Mouse (Mus musculus): ENCODE results near the gene Dnaja3.

The Dnaja3 gene

GRCm38 (mm10) chr16:4642190-4642589, 2.4 kb downstream of the Dnaja3 start:
- no peak for DNase-seq (ENCODE audit: low spot score)

GRCm38 (mm10) chr16:4642937-4643336, 3.1 kb downstream of the Dnaja3 start:
- DNase-seq (ENCODE audit: low spot score): no peak

- peak; percentile 84 for DNase-seq (ENCODE audit: low spot score)
These were observed 4.1 kb downstream of the Dnaja3 start for GRCm38 (mm10) chr16:4643670-4644419.

- no peak for DNase-seq (ENCODE audit: low spot score)
These were observed 6.1 kb downstream of the Dnaja3 start for GRCm38 (mm10) chr16:4645867-4646266.

GRCm38 (mm10) chr16:4646831-4647230, 7.0 kb downstream of the Dnaja3 start:
- no peak for DNase-seq (ENCODE audit: low spot score)

- DNase-seq (ENCODE audit: low spot score): peak; percentile 60
These were observed 7.9 kb downstream of the Dnaja3 start for GRCm38 (mm10) chr16:4647651-4648141.

GRCm38 (mm10) chr16:4648416-4649023, 8.7 kb downstream of the Dnaja3 start:
- no peak for DNase-seq (ENCODE audit: low spot score)

- DNase-seq (ENCODE audit: low spot score): no peak
These were observed 9.4 kb downstream of the Dnaja3 start for GRCm38 (mm10) chr16:4649211-4649610.

GRCm38 (mm10) chr16:4649692-4650091, 9.9 kb downstream of the Dnaja3 start:
- DNase-seq (ENCODE audit: low spot score): no peak

- DNase-seq (ENCODE audit: low spot score): no peak
These were observed 10.4 kb downstream of the Dnaja3 start for GRCm38 (mm10) chr16:4650161-4650560.

GRCm38 (mm10) chr16:4651081-4651480, 11.3 kb downstream of the Dnaja3 start:
- DNase-seq (ENCODE audit: low spot score): no peak

GRCm38 (mm10) chr16:4651624-4652023, 11.8 kb downstream of the Dnaja3 start:
- peak; percentile 67 for DNase-seq (ENCODE audit: low spot score)

- peak; percentile 75 for DNase-seq (ENCODE audit: low spot score)
These were observed 13.1 kb downstream of the Dnaja3 start for GRCm38 (mm10) chr16:4652707-4653416.

- no peak for DNase-seq (ENCODE audit: low spot score)
These were observed 14.9 kb downstream of the Dnaja3 start for GRCm38 (mm10) chr16:4654706-4655105.

- no peak for DNase-seq (ENCODE audit: low spot score)
These were observed 15.5 kb downstream of the Dnaja3 start for GRCm38 (mm10) chr16:4655251-4655734.

- peak; percentile 49 for DNase-seq (ENCODE audit: low spot score)
These were observed 16.2 kb downstream of the Dnaja3 start for GRCm38 (mm10) chr16:4655764-4656570.

GRCm38 (mm10) chr16:4656571-4657081, 16.8 kb downstream of the Dnaja3 start:
- DNase-seq (ENCODE audit: low spot score): no peak

GRCm38 (mm10) chr16:4658781-4659245, 19.0 kb downstream of the Dnaja3 start:
- peak; percentile 65 for DNase-seq (ENCODE audit: low spot score)

- no peak for DNase-seq (ENCODE audit: low spot score)
These were observed 19.5 kb downstream of the Dnaja3 start for GRCm38 (mm10) chr16:4659326-4659725.

GRCm38 (mm10) chr16:4661605-4662004, 21.8 kb downstream of the Dnaja3 start:
- no peak for DNase-seq (ENCODE audit: low spot score)

- DNase-seq (ENCODE audit: low spot score): no peak
These were observed 24.0 kb downstream of the Dnaja3 start for GRCm38 (mm10) chr16:4663806-4664205.

All from MN1 (cell line).